Mouse (Mus musculus): ENCODE data around the gene Tnni1.

GRCm38 (mm10) chr1:135858533-135858932 is 79.3 kb downstream of the Tnni1 start:
- no peak for TF ChIP-seq CTCF (IDR thresholded peaks at IDR 0.05; ENCODE audit: low read depth, low read length)
- TF ChIP-seq POLR2A (IDR thresholded peaks at IDR 0.05; ENCODE audit: insufficient read depth, low read length), result no peak
